Mouse (Mus musculus) thymus, adult 18-20 months (tissue): ENCODE measurements around the gene Fam178b.
"Not testable (repeated sequence)": the region's sequence is repeated elsewhere in the genome, so short reads cannot be mapped to it uniquely, and the experiment has no call there.

ENCODE experiments used
- DNase-seq, 2 experiments: peaks; one replicate each; pipeline ENCODE4 v3.0.0; 2022; ENCODE audit warnings: mixed read lengths in 2 of 2

Gene Fam178b

DNA sequence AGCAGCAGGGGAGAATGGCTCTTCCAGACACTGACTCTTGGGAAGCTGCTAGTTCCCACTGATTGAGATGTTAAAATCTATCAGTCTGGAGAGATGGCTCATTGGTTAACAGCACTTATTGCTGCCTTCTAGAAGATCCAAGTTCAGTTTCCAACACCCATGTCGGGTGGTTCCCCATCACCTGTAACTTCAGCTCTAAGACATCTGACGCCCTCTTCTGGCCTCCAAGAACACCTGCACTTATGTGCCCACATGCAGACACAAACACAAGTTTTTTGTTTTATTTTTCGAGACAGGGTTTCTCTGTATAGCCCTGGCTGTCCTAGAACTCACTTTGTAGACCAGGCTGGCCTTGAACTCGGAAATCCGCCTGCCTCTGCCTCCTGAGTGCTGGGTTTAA, 67.0 kb downstream of the Fam178b start:
- DNase-seq: not testable (repeated sequence)

DNA sequence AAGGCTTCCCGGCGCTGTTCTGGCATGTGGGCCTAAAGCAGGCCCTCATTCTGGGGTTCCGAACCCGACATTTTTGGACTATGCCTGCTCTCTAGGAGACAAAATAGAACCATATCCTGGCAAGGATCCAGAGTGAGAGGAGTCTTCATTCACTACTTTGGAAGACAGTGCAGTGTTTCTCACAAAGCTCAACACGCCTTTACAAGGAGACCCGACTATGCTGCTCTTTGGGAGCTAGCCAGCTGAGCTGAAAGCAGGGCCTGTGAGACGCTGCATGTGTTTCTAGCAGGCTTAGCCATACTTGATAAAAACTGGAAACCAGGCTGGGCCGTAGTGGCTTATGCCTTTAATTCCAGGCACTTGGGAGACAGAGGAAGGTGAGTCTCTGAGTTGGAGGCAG, 67.8 kb downstream of the Fam178b start:
- no peak for DNase-seq

DNA sequence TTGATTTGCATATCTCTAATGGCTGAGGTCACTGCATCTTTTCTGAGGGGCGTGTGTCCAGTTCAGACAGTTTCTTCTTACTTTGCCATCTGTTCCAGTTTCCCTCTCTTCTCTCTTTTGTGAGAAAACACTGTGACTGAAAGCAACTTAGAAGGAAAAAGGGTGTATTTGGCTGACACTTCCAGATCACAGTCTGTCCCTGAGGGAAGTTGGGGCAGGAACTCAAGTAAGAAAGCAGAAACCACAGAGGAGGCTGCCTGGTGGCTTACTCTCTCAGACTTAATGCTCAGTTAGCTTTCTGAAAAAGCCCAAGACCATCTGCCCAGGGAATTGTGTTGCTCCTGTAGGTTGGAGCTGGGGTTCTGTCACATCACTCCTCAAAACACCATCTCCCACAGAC, 68.4 kb downstream of the Fam178b start:
- DNase-seq: no peak

DNA sequence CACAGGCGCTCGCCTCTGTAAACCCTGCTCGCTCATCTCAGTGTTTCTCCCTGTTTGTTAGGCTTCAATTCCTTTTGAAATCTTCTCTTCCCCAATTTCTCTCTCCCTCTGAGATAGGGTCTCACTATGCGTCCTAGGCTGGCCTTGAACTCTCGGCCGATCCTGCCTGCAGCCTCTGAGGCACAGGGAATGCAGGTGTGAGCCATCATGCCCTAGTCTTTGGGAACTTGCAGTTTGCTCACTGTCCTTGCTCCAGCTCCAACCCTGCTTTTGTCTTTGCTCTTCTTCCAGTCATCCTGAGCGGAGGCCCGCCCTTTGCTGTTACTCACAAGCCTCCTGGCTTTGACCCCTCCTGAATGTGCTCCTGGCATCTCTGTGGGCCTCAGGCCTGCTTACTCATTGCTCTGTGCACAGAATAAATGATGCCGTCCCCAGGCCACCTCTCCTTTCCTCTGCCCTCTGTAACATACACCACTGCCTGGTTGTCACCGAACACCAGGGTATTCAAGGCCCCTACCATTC, 69.5 kb downstream of the Fam178b start:
- DNase-seq: no peak

DNA sequence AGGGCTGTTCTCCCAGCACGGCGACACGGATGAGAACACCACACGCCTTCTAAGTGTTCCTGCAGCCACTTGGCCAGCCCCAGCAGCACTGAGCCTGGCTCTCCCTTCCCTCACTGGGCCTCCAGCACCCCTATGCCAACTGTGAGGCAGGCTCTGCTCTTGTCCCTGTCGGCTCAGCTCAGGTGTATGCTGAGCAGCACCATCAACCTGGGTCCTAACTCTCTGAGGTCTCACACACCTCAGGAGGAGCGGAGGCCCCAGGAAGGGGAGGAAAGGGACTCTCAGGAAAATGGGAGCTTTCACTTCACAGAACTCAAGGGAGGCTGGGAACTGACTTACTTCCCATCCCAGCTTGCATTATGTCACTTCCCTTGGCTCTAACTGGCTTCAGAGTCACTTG, 70.6 kb downstream of the Fam178b start:
- DNase-seq: no peak

DNA sequence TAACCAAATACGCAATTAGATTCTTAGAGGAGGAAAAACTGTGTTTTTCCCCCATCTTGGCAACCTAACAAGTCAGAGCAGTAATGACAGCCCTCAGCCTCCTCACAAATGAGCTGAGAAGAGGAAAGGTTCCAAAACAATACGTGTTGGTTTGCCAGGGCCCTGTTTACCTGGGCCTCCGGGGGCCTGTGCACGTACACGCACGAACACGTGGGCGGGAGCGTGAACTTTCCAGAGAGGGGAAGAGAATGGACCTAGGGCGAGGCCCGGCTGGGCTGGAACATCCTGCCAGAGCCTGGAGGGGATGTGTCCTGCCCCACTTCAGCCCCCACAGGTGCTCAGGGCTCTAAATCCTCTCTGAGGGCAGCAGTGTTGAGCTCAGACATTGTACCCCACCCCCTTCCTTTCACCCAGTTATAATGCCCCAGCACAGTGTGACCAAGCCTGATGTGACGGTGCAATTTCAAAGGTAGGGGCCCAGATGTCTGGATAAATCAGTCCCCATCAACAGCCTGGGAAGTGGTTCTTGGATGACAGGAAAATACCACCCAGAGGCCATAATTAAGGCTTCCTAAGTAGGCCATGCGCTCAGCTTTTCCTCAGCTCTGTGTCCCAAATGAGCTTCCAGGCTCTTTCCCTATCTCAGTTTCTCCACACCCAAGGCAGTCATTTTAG, 71.4 kb downstream of the Fam178b start:
- DNase-seq: no peak

DNA sequence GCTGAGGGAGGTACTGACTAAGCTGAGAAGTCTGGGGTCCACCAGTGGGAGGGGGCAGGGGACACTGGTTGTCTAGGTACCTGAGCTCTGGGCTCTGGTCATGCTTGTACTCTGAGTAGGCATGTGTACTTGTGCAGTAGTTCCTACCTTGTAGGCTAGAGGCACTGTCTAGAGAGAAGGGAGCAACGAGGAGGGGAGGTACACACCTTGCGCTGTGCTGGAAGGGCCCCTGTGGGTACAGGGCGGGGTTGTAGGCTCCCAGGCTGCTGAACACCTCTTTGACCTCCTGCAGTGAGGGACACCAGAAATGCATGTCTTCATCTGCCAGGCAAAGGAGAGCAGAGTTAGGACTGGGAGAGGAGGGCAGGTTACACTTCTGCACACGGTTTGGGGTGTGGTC, 74.8 kb downstream of the Fam178b start:
- no peak for DNase-seq

DNA sequence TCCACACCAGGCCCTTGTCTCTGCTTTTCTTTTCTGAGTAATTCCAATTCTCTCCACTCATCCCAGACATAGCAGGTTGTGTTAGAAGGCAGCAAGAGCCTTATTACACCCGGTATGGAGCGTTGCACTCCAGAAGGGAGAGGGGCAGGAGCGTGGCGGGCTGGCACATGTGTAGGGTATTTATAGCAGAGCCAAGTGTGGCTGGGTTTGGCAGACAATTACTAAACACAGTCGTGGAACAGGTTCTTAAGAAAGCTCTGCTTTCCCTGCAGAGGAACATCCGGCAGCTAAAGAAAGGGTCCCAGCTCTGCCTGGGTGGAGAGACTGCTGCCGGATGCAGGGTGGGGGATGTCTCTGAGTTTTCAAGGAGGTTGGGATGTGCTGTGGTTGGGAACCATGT, 76.0 kb downstream of the Fam178b start:
- no peak for DNase-seq

DNA sequence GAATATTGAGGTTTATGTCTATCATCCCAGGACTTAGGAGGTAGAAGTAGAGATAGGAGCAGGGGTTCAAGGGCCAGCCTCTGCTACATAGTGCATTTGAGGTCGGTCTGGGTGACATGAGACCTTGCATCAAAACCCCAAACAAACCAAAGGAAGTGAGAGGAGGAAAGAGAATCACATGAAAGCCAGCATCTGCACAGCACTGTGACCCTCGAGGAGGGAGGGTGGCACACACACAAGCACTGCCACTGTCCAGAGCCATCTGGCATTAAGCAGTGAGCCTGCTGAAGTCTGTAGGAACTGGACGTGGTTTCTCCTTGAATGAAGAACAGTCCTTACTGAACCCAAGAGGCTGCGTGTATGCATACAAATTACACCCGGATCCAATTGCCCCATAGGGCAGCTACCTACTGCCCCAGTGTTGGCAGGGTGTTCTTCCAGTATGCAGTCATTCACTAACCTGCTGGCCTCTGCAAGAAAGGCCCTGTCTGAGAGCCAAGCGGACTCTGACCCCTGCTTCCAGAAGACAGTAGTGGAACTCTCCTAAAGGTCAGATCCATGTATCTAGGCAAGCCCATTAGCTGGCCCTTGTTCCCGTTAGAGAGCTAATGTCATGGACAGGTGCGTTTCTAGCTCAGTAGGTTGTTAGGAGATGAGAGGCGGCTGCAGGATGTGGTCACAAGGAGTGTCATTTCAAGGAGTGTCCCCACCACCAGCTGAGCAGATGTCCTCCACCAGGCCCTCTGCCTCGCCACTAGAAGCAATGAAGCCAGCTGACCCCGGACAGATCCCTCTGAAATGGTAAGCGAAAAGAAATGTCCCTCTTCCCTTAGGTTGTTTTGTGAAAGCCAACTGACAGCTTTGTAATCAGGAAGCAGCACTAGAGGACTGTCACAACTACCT, 78.5 kb downstream of the Fam178b start:
- DNase-seq: peak in 1 of 2 experiments; percentile 25

DNA sequence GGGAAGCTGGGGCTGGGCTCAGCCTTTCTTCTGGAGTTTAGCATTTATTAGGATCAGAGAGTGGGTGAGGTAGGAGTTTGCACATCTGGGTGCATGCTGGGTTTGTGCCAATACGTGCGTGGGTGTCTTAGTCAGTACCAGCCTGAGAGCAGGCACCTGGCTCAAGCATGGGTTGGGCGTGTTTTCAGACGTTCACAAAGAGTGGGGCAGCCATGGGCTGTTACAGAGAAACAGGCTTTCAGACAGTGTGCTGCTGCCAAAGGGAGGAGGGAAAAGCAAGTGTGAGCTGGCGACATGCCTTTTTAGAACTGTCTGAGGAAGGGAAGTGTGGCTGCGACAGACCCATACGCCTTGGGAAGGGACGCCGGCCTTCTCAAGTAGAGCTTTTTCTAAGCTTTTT, 79.6 kb downstream of the Fam178b start:
- DNase-seq: peak in 1 of 2 experiments; percentile 31

DNA sequence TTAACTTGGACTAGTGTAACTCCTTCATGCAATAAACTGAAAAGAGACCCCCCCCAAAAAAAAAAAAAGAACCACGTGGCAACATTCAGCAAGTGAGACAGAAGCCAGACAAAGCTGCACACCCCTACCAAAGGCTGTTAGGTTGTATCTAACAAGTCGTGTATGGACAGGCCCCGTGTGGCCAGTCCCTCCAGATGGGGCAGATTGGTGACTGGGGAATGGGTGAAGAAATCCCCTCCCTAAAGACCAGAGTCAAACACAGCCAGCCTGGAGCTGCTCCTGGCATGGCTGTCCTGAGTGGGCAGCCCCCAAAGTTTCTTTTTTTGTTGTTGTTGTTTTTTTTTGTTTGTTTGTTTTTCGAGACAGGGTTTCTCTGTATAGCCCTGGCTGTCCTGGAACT, 80.7 kb downstream of the Fam178b start:
- no peak for DNase-seq

DNA sequence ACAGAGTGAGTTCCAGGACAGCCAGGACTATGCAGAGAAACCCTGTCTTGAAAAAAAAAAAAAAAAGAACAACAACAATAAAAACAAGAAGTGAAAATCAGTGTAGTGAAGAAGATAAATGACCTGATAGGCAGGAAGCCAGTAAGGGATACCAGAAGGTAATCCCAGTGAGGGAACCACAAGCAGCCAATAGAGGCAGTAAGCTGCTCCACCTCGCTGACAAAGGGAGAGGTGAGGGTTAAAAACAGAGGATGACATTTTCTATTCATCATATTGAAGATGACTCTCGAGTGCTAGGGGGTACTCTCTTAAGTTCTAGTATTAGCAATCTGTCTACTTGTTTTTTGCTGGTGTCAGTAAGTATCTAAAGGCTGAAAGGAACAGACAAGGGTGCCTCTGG, 84.6 kb downstream of the Fam178b start:
- no peak for DNase-seq

DNA sequence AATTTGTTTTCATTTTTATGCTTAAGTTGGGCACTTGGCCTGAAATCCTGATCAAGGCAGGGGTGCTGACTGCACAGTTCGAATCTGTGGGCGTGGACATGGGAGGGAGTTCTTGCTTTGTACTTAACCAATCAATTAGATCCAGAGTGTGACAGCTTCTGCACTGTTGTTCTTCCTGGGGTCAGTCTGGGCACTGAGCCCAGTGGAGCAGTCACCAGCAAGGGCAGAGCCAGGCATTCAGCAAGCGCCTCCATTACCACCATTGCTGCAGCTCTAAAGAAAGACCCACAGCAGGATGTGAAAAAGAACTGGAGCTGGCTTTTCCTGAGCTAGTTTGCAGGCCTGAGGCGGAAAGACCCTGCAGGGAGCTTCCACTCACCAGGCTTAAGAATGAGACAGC, 86.9 kb downstream of the Fam178b start:
- no peak for DNase-seq

DNA sequence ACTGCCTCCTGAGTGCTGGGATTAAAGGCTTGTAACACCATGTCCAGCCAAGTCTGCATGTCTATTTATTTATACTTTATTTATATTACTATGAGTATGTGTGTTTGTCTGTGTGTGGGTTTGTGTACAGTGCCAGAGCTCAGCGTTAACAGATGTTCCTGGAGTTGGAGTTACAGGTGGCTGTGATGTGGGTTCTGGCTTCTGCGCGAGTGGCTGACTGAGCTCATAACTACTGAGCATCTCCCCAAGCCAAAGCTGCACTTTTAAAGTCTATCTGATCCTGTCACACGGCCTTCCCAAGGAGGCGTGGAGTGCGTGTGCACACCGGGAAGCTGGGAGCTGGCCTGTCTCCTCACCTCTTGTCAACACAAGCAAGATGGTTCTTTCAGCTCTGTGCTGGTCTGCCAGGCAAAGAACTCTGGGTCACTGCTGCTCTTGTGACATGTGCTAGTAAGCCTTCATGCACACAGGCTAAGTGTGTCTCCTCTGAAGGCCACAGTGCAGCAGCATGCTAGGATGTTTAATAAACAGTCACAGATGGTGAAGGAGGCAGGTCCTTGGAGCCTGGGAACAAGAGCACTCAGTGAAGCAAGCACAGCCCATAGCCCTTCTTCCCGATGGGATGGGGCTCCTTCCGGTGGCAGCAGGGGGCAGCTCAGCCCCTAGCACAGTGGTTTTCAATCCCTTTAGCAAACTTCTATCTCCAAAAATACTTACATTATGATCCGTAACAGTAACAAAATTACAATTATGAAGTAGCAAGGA, 87.6 kb downstream of the Fam178b start:
- no peak for DNase-seq

DNA sequence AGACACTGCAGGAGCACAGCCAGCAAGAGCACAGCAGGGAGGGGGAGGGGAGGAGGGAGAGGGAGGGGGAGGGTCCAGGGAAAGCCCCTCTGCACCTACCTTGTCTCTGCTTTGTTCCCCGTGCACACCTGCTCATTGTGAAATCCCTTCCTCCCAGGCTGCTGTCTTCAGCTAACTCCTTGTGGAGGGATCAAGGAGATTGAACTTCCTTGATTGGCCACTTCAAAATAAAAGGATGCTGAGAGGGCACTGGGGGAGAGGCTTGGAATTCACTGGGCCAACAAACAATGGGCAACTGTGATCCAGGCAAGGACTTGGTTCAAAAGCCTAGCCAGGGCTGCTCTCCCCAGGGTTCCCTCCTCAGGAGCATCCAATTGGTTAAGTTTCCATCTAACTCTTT, 89.9 kb downstream of the Fam178b start:
- no peak for DNase-seq

DNA sequence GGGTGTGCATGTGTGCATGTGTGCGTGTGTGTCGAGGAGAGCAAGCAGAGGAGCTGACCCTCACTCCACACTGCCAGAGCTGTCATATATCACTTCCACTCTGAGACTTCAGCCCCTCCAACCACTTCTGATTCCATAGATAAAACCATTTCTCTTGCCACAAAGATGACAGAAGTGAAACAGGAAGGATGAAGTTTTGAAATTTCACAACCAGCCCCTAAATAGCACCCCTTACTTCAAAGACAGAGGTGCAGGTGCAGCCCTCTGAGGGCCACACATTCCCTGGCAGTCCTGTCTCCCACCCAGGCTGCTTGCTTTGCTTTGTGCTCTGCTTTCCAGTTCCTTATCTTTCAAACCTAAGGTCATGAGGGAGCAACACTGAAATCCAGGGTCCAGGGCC, 91.6 kb downstream of the Fam178b start:
- peak in 1 of 2 experiments; percentile 41 for DNase-seq

DNA sequence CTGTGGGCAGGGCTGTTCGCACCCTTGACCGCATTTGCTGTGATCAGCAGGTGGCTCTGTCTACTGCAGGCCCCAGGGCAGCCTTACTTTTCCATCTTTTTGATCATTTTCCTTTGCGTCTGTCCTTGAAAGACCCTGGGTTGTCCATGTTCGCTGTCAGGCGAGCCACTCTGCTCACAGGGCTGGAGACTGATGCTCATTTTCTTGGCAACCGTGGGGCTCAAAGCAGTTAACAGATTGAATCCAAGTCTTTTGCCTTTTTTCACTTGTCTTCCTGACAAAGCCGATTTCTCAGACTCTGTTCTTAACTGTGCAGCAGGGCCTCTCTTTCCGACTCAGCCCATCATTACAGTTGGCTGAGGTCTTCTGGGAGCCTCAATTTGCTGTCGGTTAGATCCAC, 92.3 kb downstream of the Fam178b start:
- DNase-seq: no peak

DNA sequence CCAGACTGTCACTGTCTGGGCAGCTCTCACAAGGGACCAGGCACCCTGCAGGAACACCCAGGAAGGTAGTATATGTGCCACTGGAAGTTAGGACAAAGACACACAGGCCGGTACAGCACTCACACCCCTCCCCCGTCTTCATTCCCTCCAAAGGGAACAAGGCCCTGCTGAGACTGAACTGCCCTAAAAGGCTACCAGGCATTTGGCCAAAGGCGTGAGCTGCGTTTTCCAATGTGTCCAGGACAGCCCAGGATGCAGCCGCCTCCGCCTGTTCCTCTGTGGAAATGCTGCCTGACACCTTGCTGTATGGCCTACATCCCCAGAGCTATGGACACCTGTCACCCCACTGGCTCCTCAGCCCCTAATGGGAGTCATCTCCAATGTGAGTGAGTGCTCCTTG, 93.5 kb downstream of the Fam178b start:
- DNase-seq: no peak

DNA sequence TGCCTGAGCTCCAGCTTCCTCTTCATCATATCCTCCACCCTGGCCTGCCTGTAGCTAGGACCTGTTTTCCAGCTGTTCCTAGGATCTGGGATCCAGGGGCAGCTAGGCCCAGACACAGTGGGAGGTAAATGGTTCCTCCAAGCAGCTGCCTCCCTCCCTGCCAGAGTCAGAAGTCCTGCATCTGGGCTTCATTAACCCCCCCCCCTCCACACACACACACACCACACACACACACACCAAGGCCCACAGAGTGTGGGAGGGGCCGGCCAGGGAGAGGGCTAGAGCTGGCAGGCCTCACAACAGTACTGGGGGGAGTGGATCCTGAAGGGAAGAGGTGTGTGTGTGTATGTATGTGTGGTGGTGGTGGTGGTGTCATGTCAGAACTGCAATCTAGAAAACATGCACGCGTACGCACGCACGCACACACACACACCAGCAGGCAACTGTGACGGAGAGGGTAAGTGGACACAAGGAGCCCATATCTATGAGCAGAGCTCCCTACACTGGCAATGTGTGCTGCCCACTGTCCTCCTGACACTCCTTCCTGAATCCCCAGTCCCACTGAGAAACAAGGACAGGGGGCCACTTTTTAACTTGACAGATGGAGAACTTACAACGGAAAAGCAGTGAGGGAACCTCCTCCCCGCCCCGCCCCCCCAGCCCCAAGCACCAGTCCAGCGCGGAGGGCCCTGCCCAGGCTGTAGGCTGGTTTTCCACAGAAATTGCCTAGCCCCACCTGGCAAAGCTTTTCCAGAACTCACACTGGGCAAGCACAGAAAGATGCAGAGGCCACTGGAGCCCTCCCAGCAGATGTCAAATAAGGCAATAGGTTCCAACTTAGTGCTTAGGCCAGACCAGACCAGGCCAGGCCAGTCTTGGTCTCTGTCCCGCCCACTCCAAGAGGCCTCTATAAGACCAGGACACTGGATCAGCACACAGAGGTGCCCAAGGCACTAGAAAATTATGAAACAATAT, 94.2 kb downstream of the Fam178b start:
- DNase-seq: no peak

DNA sequence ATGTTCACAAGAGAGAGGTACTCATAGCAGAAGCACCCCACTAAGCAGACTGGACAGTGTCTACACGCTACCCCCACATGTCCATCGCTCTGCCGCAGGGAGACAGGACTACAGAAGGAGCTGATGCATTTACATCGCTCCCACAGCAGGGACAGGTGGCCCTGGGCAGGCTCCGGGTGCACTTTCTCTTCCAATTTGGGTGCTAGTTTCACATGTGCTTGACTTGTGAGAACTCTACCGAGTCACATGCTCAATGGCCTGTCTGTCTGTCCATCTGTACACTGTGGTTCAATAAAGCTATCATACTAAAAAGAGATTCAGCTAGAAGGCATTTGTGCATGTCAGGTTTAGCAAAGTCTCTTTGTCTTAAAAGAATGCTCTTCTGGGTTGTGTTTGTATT, 95.1 kb downstream of the Fam178b start:
- no peak for DNase-seq

DNA sequence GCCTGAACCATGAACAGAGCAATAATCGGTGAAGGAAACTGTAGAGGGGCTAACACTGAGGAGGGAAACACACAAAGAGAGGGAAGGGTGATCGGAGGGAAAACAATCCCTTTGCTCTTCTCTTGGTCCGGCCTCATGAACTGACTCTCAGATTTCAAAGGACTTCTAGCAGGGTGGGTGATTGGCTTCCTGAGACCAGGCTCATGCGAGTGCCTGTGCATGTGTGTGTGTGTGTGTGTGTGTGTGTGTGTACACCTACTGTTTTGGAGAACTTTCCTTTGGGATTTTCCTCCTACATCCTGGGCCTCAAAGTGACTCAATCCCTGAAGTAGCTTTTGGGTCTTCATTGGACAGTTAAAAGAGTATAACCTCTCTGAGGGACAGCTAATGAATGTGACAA, 96.7 kb downstream of the Fam178b start:
- DNase-seq: no peak
